Mouse (Mus musculus): ENCODE measurements around the gene Olfr1183.
"Not testable (repeated sequence)": the region's sequence is repeated elsewhere in the genome, so short reads cannot be mapped to it uniquely, and the experiment has no call there.

The Olfr1183 gene

DNA sequence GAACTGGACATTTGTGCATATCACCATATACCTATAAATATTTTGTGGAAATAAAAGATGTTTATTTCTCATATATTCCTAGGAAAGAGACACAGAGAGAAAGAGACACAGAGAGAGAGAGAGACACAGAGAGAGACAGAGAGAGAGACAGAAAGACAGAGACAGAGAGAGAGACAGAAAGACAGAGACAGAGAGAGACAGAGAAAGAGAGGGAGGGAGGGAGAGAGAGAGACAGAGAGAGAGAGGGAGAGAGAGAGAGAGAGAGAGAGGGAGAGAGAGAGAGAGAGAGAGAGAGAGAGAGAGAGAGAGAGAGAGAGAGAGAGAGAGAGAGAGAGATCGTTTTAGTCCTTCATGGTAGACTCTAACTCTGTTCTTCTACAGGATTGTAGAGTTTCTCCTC is at the start of gene Olfr1183:
Gene Olfr1183 (plus strand): TSS at position 301 of the 400 bp plus-strand sequence.
- DNase-seq = not testable (repeated sequence)

DNA sequence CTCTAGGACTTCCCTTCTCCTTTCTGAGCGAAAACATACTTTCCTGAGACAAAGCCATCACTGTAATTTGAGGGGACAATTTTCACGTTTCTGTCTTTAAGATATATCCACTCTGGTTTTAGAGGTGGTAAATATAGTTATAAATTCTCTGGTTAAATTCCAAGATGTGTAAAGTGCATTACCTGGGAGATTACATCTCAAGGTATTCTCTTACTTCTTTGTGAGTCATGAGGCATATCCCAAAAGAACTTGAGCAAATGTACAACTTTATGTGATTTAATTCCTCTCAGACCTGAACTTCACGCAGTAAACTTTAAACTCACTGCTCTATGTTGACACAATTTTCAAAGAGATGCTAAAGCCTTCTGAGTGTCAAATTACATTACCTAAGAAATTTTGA is 48.3 kb upstream of the Olfr1183 start, which contains the start of gene Olfr1179:
Gene Olfr1179 (minus strand): TSS at position 101 of the 400 bp plus-strand sequence.
- no peak for DNase-seq

DNA sequence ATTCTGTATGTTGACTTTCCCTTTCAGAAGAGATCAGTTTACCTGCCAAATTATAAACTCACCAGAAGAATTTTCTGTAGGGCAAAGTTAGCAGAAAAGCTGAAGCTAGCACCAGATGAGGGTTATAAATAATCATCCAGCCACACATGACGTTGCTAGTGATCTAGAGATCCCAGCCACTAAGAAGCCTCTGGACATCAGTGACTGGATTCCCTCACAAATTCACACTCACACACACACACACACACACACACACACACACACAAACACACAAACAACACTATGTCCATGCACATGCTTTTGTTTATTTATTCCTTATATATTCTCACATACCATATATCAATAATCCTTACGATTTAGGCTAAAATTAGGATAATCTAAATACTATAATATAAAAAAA is 35.6 kb upstream of the Olfr1183 start, which contains the start of gene Olfr1180:
Gene Olfr1180 (minus strand): TSS at position 101 of the 400 bp plus-strand sequence.
- no peak for DNase-seq

DNA sequence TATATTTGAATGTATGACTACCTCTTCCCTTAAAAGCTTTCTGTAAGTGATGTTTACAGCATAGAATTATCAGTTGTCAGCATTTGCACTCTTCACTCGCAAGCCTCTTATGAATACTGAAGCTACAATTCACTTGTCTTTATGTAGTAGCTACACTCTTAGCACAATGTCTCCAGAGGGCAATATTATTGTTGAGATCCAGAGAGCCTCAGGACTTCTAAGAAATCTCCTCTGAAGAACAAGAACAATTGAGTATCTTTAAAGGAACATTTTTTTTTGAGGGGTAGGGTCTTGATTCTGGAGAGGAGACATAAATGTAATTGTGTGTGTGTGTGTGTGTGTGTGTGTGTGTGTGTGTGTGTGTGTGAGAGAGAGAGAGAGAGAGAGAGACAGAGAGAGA is 28.6 kb upstream of the Olfr1183 start, which contains the start of gene Olfr1181:
Gene Olfr1181 (minus strand): TSS at position 101 of the 400 bp plus-strand sequence.
- no peak for DNase-seq

DNA sequence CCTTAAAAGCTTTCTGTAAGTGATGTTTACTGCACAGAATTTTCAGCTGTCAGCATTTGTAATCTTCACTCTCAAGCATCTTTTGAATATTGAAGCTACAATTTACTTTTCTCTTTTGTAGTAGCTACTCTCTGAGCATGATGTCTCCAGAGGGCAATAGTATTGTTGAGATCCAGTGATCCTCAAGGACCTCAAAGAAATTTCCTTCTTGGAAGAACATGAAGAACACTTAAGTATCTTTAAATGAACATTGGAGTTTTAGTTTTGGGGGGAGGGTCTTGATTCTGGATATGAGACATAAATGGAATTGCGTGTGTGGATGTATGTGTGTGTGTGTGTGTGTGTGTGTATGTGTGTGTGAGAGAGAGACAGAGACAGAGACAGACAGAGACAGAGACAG is 5.6 kb upstream of the Olfr1183 start, which contains the start of gene Gm13757:
Gene Gm13757 (minus strand): TSS at position 101 of the 400 bp plus-strand sequence.
- no peak for DNase-seq

DNA sequence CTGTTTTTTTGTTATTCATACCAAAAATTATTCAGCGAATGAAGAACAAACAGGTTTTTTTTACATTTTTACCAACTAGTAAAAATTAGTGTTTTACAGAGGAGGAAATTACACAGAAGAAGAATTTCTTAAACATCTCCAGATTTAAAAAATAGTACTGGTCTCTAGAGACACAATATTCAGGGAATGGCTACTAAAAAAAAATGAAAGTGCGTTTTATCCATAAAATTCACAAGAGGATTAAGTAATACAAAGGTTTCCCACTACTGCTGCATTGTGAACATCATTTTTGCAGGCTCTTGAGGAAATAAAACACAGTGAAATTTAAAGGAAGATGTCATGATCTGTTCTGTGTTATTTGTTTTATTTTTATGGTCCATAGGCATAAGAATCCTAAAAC is 28.6 kb downstream of the Olfr1183 start, which contains the start of gene Olfr1184:
Gene Olfr1184 (plus strand): TSS at position 301 of the 400 bp plus-strand sequence.
- no peak for DNase-seq

DNA sequence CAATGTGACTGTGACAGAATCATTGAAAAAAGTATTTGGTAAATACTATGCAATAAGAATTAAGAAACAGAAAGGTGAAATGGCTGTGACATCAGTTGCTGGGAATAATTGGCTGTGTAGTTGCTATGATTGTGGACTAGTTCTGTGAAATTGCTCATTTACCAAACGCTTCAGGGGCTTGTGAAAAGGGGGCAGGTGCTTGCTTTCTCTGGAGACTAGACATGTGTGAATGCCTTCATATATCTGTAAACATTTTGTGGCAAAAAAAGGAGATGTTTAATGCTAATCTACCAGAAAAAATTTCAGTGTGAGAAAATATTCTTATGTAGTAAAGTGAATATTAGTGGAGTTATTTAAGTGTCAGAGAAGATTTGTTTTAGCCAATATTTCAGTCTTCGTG is 38.4 kb downstream of the Olfr1183 start, which contains the start of gene Olfr1185-ps1:
Gene Olfr1185-ps1 (plus strand): TSS at position 301 of the 400 bp plus-strand sequence.
- no peak for DNase-seq

DNA sequence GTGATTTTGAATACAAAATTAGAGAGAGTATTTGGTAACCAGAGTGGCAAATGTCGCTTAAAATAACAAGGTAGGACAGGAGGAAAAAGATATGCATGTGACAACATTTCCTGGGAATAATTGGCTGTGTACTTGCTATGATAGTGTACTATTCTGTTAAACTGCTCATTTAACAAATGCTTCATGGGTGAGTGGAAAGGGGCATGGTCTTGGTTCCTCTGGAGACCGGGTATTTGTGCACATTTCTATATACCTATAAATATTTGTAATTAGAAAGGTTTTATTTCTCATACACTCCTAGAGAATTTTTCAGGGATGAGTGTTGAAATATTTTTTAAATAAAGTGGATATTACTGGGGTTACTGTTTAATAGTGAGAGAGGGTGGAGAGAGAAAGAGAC is 63.6 kb downstream of the Olfr1183 start, which contains the start of gene Olfr1186:
Gene Olfr1186 (plus strand): TSS at position 301 of the 400 bp plus-strand sequence.
- no peak for DNase-seq
